Mouse (Mus musculus) E14TG2a.4 (cell line): ENCODE data around the gene Kif1b.

Source experiments
- CTCF ChIP-seq: conservative IDR thresholded peaks from 2 replicates; pipeline ENCODE4 v1.5.1; 2014; ENCODE audit warnings: low read length
- POU5F1 ChIP-seq: IDR thresholded peaks from 2 replicates; pipeline ENCODE4 v1.6.1; 2014; ENCODE audit warnings: low read length, borderline replicate concordance

- TF ChIP-seq CTCF (no peak), POU5F1 (no peak)
Observed at GRCm38 (mm10) chr4:149220042-149220473, 87.4 kb downstream of the Kif1b start.
